Mouse (Mus musculus) spleen, adult 12 weeks (tissue): ENCODE data around the gene Tbpl1.

Experiments used
- DNase-seq: peaks from one replicate; pipeline ENCODE4 v3.0.0; 2022; ENCODE audit warnings: low spot score

Tbpl1 gene

DNA sequence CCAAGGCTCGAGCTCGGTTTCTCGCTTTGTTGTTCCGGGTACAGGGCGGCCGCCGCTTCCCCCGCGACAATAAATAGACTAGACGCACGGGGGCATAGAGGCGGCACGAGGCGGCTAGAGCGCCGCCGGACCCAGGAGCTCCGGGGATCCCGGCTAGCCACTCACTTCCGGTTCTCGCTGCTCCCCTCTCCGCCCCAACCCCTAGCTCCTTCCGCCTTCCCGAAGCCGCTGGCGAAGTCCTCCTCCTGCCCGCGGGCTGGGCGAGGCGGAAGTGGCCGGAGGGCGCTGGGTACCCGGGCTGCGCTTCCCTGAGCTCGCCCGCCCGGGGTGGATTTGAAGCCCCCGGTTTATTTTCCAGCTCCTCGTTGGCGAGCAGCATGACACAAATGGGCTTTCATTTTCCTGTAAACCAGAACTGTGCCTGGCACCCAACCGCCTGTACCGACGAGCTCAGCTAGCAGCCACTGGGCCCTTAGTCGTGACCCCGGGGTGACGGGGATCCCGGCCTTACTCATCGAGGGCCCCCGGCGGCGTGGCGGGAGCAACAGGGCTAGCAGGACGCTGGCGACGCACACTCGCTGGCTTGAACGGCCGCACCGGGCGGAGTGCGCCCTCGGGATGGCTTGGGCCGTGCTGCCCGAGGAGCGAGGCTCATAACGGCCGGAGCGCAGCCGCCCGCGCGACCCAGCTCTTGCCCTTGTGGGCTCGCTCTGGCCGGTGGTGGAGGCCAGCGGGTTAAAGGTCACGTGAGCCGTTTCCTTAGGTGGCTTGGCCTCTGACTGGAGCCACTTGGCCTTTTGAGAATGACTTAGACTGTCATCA lies at the start of gene Tbpl1:
Tbpl1 (minus strand) TSS at position 667 of the 822 bp plus-strand sequence.
- DNase-seq: peak; percentile 88

DNA sequence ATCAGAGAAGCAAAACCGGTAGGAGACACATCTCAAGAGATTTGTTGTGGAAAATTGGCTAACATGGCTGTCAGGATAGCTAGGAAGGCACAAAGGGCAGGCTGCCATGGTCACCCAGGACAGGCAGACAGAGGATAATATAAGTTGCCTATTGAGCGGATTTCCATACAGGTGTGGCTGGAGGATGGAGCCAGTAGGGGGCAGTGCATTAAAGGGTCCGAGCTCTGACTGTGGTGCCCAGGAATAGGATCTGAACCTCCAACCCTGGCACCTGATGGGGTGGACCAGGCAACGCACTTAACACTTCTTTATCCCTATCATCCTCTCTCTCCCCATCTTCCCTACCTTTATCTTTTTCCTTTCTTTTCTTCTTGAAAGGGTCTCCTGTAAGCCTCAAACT lies 49.7 kb upstream of the Tbpl1 start:
- no peak for DNase-seq

DNA sequence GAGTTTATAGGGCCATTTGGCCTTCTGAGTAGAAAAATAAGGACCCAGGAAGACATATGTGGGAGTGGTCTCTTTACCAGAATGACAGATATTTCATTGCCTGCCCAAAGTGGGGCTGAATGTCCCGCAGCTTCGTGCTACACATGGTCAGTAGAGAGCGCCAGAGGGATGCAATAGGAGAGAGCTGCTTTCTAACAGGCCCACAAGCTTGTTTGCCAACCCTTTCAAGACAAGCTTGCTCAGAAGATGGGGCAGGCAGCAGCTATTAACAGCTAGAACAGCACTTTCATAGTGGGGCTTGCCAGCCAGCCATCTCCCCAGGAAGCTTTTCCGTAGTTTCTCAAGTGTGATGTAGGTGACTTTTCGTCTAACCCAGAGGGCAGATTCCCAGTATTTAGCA lies 46.2 kb upstream of the Tbpl1 start:
- no peak for DNase-seq

DNA sequence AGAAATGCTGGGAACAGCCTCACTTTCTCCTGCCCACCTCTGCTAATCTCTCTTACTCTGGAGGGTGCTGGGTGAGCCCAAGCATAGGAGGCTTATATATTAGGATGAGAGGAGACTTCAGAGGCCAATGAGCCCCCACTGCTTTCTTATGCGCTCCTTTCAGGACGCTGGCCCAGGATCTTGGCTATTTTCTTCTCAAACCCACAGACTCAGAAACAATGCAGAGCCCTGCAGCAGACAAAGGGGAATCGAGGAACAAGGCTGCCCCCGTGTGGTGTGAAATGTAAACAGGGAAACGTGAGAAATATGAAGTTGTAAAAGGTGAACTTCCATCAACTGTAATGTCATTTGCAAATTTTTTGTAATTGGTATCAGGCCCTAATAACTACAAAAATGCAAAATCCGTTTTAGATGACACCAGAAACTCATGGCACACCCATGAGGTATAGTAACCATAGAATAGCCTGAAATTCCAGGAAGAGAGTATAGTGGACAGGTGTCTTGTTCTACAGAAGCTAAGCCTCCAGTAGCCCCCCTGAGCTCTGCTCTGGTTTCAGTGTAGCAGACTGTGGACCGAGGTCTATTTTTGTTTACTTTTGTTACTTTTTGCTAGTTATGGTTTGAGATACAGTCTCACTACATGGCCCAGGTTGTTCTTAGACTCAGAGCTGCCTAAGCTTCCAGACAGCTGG lies 44.4 kb upstream of the Tbpl1 start:
- DNase-seq: no peak

DNA sequence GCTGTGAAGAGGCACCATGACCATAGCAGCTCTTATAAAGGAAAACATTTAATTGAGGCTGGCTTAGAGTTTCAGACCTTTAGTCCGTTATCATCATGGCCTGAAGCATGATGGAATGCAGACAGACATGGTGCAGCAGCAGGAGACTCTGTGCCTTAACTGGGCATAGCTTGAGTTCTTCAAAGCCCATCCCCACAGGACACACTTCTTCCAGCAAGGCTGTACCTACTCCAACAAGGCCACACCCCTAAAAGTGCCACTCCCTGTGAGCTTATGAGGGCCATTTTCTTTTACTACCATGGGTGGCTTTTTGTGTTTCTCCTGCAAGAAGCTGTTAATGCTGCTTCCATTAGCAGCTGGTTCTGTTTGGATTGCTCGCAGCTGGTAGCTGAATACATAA lies 43.7 kb upstream of the Tbpl1 start:
- DNase-seq: no peak

- no peak for DNase-seq
Observed at GRCm38 (mm10) chr10:22774626-22775025, 42.9 kb upstream of the Tbpl1 start.

- DNase-seq: no peak
Observed at GRCm38 (mm10) chr10:22754240-22754639, 22.5 kb upstream of the Tbpl1 start.

DNA sequence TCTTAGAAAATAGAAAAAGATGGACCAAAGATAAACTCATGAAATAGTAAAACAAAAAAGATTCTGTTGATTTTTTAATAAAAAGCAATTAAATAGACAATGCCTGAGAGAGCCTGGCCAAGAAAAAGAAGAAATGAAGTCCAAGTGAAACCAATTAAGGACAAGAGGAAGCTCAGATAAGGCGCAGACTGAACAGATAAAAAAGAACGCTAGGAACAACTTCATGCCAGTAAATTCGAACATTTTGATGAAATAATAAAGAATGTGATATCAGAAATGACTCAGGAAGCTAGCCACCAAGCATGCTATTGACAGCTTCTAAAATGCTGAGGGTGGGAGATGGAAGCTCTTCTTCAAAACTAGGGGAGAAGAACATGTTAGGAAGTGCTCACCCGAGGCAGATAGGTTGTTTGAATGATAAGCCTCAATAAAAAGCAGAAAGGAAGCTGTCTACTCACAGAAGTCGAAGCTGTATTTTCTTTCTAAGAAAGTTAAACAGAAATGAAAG lies 19.5 kb upstream of the Tbpl1 start:
- DNase-seq: no peak

DNA sequence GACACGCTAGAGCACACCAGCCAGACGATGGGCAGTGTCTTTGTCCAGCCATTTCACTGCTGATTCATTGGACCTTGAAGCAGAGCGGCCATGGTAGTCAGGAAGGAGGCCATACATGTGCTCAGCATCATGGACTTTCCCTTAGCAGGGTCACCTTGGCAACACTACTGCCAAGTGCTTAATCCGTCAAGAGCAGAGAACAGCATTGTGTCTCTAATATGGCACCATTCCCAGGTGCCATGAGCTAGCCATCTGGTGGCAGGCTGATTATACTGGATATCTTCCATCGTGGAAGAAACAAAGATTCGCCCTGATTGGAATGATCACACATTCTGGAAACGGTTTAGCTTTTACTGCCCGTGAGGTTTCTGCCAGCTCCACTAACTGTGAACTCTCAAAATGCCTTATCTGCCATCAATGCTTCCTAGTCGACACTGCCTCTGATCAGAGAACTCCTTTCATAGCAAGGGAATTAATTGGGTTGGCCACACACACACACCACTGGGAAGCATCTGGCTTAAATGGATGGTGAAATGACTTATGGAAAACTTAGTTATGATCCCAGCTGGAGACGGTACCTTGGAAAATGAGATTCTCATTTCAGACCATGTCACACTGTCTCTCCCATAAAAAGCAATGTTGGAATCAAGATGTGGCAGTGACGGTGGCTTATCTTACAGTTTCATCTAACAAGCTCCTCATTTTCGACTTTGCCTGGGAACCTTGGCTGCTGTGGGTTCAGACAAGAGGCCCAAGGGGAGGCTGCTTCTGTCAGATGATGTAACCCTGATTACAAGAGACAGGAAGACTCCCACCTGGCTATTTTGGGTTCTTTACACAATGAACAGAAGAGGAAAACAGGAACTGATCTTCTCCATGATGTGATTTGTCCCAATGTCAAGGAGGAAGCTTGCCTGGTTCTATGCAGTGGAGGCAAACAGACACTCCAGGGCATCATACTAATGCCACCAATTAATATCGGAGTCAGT lies 14.9 kb upstream of the Tbpl1 start:
- DNase-seq: no peak

DNA sequence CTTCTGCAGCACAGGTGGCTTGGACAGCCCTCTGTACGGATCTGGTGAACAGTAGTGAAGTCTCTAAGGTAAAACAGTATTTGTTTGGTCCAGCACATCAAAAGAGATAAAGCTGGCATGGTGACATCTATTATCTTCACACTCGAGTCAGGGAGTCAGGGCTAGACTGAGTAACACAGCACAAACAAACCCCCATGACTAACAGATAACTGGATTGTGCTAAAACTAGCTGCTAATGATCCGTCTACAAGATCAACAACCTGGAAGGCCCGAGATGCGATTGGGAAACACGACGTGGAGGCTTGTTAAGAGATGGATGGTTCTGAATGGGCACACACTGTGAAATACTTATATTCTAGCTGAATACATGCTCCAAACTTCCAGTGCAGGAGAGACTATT lies 14.2 kb upstream of the Tbpl1 start:
- DNase-seq: no peak

DNA sequence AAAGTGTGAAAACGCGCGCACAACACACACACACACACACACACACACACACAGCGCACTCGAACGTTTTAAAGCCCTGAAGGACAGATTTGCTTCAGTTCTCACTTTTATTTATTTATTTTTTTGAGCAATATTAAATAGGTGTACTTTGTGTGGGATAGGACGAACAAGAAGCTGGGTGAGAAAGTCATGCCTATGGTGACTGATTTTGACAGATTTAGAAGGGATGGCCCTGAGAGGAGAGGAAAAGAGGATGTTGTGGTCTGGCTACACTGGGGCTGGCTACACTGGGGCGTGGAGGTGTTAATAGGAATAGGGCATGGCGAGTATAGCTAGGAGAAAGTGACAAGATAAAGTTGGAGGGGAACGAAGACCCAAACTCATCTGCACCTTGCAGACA lies 443 bp upstream of the Tbpl1 start:
- no peak for DNase-seq

GRCm38 (mm10) chr10:22730992-22731271 lies 806 bp downstream of the Tbpl1 start:
- DNase-seq: no peak

DNA sequence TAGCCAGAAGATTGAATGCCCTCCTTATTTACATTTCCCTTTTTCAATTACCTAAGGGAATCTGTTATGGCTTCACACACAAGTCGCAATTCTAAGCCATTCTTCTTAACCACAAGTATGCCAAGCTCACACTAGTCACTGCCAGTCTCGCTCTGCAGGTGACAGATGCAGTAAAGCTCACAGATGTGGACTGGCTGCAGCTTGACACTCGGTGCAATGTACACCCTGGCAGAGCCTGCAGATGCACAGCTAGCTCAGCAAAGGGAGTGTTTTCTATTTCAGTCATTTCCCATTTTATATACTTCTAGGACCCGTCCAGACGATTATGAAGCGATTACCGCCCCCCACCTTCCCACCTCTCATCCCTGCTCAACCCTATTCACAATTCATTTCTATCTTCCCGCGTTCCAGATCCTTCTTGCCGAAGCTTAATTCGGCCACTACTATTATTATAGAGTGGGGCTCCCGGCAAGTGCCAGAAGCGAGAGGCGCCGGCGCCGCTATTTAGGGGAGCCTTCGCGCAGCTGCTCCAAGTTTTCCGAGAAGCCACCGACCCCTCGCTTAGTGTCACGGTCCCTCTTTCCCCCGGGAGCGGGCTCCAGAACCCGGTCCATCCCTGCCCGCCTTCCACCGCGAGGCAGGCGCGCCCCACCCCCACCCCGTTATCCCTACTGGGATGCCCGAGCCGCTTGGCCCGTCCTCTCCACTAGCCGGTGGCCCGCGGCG lies 1.3 kb downstream of the Tbpl1 start:
- DNase-seq: no peak

DNA sequence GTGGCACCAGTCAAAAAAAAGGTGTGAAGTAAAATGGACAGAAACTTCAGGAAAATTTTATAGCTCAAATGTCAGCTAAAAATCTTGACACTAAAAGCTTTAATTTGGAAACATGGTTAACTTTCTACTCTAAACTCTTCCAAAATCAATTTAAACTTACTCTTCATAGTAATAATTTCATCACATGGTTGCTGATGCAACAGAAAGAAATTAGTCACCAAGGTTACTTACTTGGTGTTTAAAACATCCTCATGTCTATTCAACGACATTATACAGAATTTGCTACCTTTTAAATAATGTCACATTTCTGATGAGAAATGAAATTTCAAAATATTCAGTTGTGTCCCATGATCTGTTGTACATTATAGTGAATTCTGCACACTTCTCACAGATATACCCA lies 3.5 kb downstream of the Tbpl1 start:
- no peak for DNase-seq

- DNase-seq: no peak
Observed at GRCm38 (mm10) chr10:22726295-22726694, 5.4 kb downstream of the Tbpl1 start.

DNA sequence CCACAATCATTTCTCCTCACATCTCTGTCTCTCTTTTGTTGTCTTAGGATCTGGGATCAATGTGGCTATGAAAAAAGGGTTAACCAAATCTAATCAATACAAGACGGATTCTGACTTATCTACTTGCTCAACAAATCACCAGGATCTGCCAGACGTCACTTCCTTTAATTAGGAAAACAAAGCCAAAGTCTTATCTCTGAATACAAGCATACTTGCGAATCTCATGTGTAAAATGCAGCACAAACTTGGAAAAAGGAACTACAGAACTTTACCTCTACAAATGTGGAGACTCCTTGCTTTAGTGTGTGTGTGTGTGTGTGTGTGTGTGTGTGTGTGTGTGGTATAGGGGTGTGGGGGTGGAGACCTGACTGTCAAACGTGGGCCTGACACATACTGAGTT lies 6.6 kb downstream of the Tbpl1 start:
- no peak for DNase-seq

- no peak for DNase-seq
Observed at GRCm38 (mm10) chr10:22720781-22721529, 10.8 kb downstream of the Tbpl1 start.

DNA sequence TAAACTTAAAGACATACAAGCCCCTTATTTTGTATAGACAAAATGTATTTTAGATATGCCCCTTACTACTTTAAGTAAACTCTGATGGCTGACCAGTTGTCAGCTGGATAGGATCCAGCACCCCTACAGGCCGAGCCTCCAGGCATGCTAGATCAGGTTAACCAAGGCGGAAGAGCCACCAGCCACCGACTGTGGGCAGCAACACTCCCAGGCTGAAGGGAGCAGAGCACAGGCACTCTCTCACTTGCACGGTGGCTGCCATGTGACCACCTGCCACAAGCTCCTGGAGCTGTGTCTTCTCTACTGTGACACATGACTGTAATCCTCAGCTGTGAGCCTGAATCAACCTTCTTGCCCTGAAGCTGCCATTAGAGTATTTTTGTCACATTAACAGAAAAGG lies 13.3 kb downstream of the Tbpl1 start:
- DNase-seq: no peak

DNA sequence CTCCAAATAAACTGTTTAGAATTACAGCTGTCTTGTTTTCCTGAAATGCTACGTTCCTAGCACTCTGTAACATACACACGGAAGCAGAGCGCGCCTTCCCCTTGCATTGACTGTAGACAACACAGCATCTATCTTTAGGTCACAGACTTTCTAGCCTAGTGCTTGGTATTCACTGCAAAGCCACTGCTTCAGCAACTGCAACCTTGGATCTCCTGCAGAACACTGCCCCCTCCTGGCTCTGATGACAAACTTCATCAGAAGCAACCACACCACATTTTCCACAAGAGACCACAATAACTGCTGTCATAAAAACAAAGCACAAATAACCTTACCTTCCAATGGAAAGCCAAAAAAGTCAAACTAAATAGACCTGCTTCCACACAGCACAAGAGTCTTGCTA lies 17.2 kb downstream of the Tbpl1 start:
- DNase-seq: no peak

DNA sequence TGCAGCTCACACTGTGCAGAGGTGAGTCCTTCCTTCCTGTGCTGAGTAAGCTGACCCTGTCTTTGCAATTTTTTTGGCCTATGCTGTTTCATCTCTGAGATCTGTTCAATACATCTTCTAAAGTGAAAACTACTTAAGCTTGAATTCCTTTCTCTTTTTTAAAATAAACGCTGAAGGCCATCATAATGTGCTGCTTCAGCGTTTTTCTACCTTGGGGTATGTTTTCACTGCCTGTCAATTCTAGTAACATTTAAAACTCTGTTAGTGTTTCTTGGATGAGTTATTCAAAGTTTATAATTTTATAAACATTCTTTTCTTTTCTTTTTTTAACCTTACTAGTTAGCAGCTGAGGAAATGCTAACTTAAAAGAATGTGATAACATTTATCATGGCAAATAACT lies 18.8 kb downstream of the Tbpl1 start:
- DNase-seq: no peak

DNA sequence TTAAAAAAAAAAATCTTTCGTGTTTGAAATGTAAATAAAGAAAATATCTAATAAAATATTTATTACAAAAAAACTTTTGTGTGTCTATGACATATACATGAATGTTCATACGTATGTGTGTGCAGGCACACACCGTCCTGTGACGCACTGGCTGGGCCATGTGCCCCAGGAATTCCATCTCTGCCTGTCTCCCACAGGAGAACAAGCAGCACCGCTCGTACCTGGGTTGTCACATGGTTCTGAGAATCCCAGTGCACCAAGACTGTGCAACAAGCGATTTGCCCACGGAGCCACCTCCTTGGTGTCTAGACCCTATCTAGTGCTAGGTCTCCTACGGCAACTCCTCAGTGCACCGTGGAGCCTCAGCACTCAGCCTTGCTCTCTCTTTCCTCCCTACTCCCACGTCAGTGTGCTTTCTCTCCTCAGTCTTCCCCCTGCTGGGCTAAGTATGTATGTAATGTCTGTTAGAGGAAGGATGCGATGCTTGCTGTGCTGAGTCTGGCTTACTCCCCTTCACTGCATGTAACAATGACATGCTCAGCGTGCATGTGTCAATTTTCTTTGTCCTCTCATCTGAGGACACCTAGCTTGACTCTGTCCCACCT lies 21.5 kb downstream of the Tbpl1 start:
- no peak for DNase-seq
